Mouse (Mus musculus): ENCODE results near the gene Ncoa6. TPM values are rescaled to one million over a fixed set of nuclear protein-coding genes. Genes with fewer than 3 reads are reported as not detected.
"Not testable (repeated sequence)": the region's sequence is repeated elsewhere in the genome, so short reads cannot be mapped to it uniquely, and the experiment has no call there.

Gene Ncoa6
- polyA plus RNA-seq, 1 experiment = 11.0 TPM

DNA sequence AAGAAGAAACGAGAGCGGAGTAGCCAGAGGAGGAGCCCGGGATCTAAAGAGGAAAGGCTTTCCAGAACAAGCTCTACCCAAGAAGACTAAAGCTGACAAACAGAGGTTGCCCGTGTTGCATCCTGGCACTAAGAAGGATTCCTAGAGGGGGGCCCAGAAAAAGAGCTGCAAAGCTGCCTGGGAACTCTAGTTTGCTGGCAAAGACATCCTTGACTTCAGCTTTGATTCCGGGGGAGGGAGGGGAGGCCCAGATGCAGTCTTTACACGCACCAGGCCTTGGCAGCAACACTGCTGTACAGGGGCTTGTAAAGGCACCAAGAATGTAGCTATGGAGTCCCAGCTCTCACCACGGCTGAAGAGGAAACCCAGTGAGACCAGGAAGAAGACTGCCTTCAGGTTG is 20.1 kb downstream of the Ncoa6 start:
- Histone ChIP-seq H3K79me2 (ENCODE audit: control insufficient read depth, insufficient read depth) (peaks cover 44% of the 10 kb centered on the region), H3K4me3 (no peak overlapping the region), H3K4me2 (ENCODE audit: low read depth) (no peak overlapping the region), H3ac (ENCODE audit: control insufficient read depth, insufficient read length) (no peak overlapping the region), H3K36me3 (ENCODE audit: control insufficient read depth, insufficient read depth) (no peaks in the 10 kb centered on the region), H3K27me3 (ENCODE audit: control insufficient read depth, insufficient read depth, insufficient read length) (no peaks in the 10 kb centered on the region)
- TF ChIP-seq POLR2A (IDR thresholded peaks at IDR 0.05; ENCODE audit: insufficient read length, low read depth) (no peak), REST (IDR thresholded peaks at IDR 0.05; ENCODE audit: insufficient read depth, insufficient read length) (no peak)

DNA sequence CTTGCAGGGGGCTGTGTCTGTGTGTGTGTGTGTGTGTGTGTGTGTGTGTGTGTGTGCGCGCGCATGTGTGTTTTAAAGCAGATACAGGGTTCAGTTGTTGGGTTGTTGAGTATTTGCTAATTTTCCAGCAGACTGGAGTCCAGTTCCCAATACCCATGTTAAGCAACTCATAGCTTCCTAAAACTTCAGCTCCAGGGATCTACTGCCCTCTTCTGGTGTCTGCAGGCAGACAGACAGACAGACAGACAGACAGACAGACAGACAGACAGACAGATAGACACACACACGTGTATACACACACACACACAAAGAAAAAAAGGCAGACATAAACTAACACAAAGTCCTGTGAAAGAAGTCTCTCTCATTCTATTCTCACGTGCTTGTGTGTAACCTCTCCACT is 22.4 kb downstream of the Ncoa6 start:
- Histone ChIP-seq H3K36me3 (ENCODE audit: control insufficient read depth, insufficient read depth) (no peaks in the 10 kb centered on the region), H3K4me2 (ENCODE audit: low read depth) (no peak overlapping the region), H3ac (ENCODE audit: control insufficient read depth, insufficient read length) (no peak overlapping the region), H3K4me3 (no peak overlapping the region), H3K79me2 (ENCODE audit: control insufficient read depth, insufficient read depth) (peaks cover 40% of the 10 kb centered on the region), H3K27me3 (ENCODE audit: control insufficient read depth, insufficient read depth, insufficient read length) (no peaks in the 10 kb centered on the region)
- no peak for TF ChIP-seq USF1 (IDR thresholded peaks at IDR 0.05; ENCODE audit: low read depth)
- no peak for TF ChIP-seq E2F4 (IDR thresholded peaks at IDR 0.05; ENCODE audit: insufficient read depth)
- TF ChIP-seq TCF3 (IDR thresholded peaks at IDR 0.05; ENCODE audit: insufficient read length, low read depth) = no peak
- TF ChIP-seq CEBPB (IDR thresholded peaks at IDR 0.05; ENCODE audit: insufficient read depth, poor library complexity, severe bottlenecking) = no peak

DNA sequence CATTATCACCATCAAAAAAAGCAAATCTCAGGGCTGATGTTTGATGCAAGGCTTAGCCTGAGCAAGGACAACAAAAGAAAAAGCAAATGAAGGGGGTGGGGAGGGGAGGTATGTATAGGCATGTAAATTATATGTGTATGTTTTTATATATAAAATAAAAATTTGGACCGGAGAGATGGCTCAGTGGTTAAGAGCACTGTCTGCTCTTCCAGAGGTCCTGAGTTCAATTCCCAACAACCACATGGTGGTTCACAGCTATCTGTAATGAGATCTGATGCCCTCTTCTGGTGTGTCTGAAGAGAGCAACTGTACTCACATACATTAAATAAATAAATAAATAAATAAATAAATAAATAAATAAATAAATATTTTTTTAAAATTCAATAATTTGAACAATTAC is 25.8 kb downstream of the Ncoa6 start:
- peaks cover 56% of the 10 kb centered on the region for H3K79me2 ChIP-seq (ENCODE audit: control insufficient read depth, insufficient read depth)
- not testable (repeated sequence) for H3K36me3 ChIP-seq (ENCODE audit: control insufficient read depth, insufficient read depth); H3ac ChIP-seq (ENCODE audit: control insufficient read depth, insufficient read length); H3K4me3 ChIP-seq; H3K27me3 ChIP-seq (ENCODE audit: control insufficient read depth, insufficient read depth, insufficient read length); H3K4me2 ChIP-seq (ENCODE audit: low read depth)

DNA sequence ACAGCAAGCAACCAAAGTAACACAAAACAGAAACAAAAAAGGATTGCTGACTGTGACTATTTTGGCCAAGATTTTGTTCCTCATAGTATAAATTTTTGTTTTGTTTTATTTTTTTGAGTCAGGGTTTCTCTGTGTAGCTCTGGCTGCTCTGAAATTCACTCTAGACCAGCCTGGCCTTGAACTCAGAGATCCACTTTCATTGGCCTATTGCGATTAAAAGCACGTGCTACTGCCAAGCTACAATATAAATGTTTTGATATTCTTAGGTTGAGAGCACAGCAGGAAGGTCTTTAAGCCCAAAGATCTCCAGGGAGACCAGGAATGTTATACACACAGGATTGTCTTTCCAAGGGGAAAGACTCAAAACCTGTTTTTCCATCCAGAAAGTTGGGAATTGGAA is 30.2 kb downstream of the Ncoa6 start:
- no peaks in the 10 kb centered on the region for H3K36me3 ChIP-seq (ENCODE audit: control insufficient read depth, insufficient read depth)
- H3K79me2 ChIP-seq (ENCODE audit: control insufficient read depth, insufficient read depth) = peaks cover 35% of the 10 kb centered on the region
- no peaks in the 10 kb centered on the region for H3K27me3 ChIP-seq (ENCODE audit: control insufficient read depth, insufficient read depth, insufficient read length)
- H3ac ChIP-seq (ENCODE audit: control insufficient read depth, insufficient read length) = no peak overlapping the region
- H3K4me2 ChIP-seq (ENCODE audit: low read depth) = no peak overlapping the region
- TF ChIP-seq CEBPB (IDR thresholded peaks at IDR 0.05; ENCODE audit: insufficient read depth, poor library complexity, severe bottlenecking) (no peak), USF1 (IDR thresholded peaks at IDR 0.05; ENCODE audit: low read depth) (no peak), MYOD1 (IDR thresholded peaks at IDR 0.05; ENCODE audit: control insufficient read depth in 1 of 3, insufficient read length in 2 of 3, low read depth in 2 of 3) (no peak), REST (IDR thresholded peaks at IDR 0.05; ENCODE audit: insufficient read depth, insufficient read length) (no peak), MAX (IDR thresholded peaks at IDR 0.05; ENCODE audit: low read depth) (no peak), SRF (IDR thresholded peaks at IDR 0.05; ENCODE audit: control insufficient read depth, insufficient read length, low read depth) (no peak), TCF12 (IDR thresholded peaks at IDR 0.05; ENCODE audit: insufficient read depth, poor library complexity, severe bottlenecking) (no peak), MYOG (IDR thresholded peaks at IDR 0.05; ENCODE audit: control insufficient read depth in 1 of 3, insufficient read depth in 1 of 3, insufficient read length in 2 of 3, low read depth in 2 of 3) (no peak), POLR2A (IDR thresholded peaks at IDR 0.05; ENCODE audit: insufficient read length, low read depth) (no peak), E2F4 (IDR thresholded peaks at IDR 0.05; ENCODE audit: insufficient read depth) (no peak), POLR2AphosphoS2 (IDR thresholded peaks at IDR 0.05; ENCODE audit: insufficient read length, low read depth) (no peak), TCF3 (IDR thresholded peaks at IDR 0.05; ENCODE audit: insufficient read length, low read depth) (no peak)
- H3K4me3 ChIP-seq = no peak overlapping the region

DNA sequence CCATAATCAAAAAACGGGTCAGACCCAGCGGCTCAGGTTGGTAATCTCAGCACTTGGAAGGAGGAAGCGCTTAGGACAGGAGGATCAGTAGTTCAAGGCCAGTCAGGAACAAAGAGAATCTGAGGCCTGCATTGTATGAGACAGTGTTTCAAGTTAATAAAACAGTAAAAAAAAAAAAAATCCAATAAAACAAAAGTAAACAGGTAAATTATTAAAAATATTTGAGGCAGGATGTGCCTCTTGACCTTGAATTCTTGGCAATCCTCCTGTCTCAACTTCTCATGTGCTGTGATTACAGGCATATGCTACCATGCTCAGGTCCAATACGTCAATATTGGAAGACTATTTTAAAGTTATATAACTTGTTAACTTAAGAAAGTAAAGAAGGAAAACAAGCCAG is 30.8 kb downstream of the Ncoa6 start:
- Histone ChIP-seq H3K79me2 (ENCODE audit: control insufficient read depth, insufficient read depth) (peaks cover 34% of the 10 kb centered on the region), H3ac (ENCODE audit: control insufficient read depth, insufficient read length) (no peak overlapping the region), H3K4me3 (no peak overlapping the region), H3K4me2 (ENCODE audit: low read depth) (no peak overlapping the region), H3K36me3 (ENCODE audit: control insufficient read depth, insufficient read depth) (peaks cover 2% of the 10 kb centered on the region), H3K27me3 (ENCODE audit: control insufficient read depth, insufficient read depth, insufficient read length) (no peaks in the 10 kb centered on the region)
- no peak for TF ChIP-seq USF1 (IDR thresholded peaks at IDR 0.05; ENCODE audit: low read depth)
- no peak for TF ChIP-seq REST (IDR thresholded peaks at IDR 0.05; ENCODE audit: insufficient read depth, insufficient read length)
- TF ChIP-seq CEBPB (IDR thresholded peaks at IDR 0.05; ENCODE audit: insufficient read depth, poor library complexity, severe bottlenecking) = no peak
- TF ChIP-seq POLR2AphosphoS2 (IDR thresholded peaks at IDR 0.05; ENCODE audit: insufficient read length, low read depth) = no peak
- TF ChIP-seq POLR2A (IDR thresholded peaks at IDR 0.05; ENCODE audit: insufficient read length, low read depth) = no peak
- TF ChIP-seq MYOD1 (IDR thresholded peaks at IDR 0.05; ENCODE audit: control insufficient read depth in 1 of 3, insufficient read length in 2 of 3, low read depth in 2 of 3) = no peak
- no peak for TF ChIP-seq MAX (IDR thresholded peaks at IDR 0.05; ENCODE audit: low read depth)
- no peak for TF ChIP-seq E2F4 (IDR thresholded peaks at IDR 0.05; ENCODE audit: insufficient read depth)
- no peak for TF ChIP-seq TCF12 (IDR thresholded peaks at IDR 0.05; ENCODE audit: insufficient read depth, poor library complexity, severe bottlenecking)

DNA sequence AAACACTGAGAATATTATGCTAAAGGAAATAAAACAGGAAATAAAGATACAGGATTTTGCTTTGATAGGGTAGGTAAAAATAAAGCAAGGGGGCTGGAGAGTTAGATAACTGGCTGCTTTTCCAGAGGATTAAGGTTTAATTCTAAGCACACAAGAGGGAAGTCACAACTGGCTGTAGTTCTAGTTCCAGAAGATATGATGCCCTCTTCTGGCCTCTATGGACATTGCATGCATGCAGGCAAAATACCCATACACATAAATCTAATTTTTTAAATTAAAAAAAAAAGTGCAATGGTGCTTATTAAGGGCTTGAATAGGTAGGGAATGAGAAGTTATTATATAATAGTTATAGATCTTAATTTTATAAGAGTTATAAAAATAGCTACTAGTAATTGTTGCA is 37.2 kb downstream of the Ncoa6 start:
- H3K27me3 ChIP-seq (ENCODE audit: control insufficient read depth, insufficient read depth, insufficient read length) = no peaks in the 10 kb centered on the region
- peaks cover 46% of the 10 kb centered on the region for H3K36me3 ChIP-seq (ENCODE audit: control insufficient read depth, insufficient read depth)
- no peak overlapping the region for H3K4me3 ChIP-seq
- no peaks in the 10 kb centered on the region for H3K79me2 ChIP-seq (ENCODE audit: control insufficient read depth, insufficient read depth)
- H3K4me2 ChIP-seq (ENCODE audit: low read depth) = no peak overlapping the region
- TF ChIP-seq MYOD1 (IDR thresholded peaks at IDR 0.05; ENCODE audit: control insufficient read depth in 1 of 3, insufficient read length in 2 of 3, low read depth in 2 of 3) = no peak
- no peak for TF ChIP-seq REST (IDR thresholded peaks at IDR 0.05; ENCODE audit: insufficient read depth, insufficient read length)
- no peak for TF ChIP-seq SRF (IDR thresholded peaks at IDR 0.05; ENCODE audit: control insufficient read depth, insufficient read length, low read depth)
- TF ChIP-seq POLR2AphosphoS2 (IDR thresholded peaks at IDR 0.05; ENCODE audit: insufficient read length, low read depth) = no peak
- TF ChIP-seq TCF12 (IDR thresholded peaks at IDR 0.05; ENCODE audit: insufficient read depth, poor library complexity, severe bottlenecking) = no peak
- TF ChIP-seq TCF3 (IDR thresholded peaks at IDR 0.05; ENCODE audit: insufficient read length, low read depth) = no peak
- no peak for TF ChIP-seq MAX (IDR thresholded peaks at IDR 0.05; ENCODE audit: low read depth)
- TF ChIP-seq E2F4 (IDR thresholded peaks at IDR 0.05; ENCODE audit: insufficient read depth) = no peak
- no peak for TF ChIP-seq POLR2A (IDR thresholded peaks at IDR 0.05; ENCODE audit: insufficient read length, low read depth)
- no peak for TF ChIP-seq MYOG (IDR thresholded peaks at IDR 0.05; ENCODE audit: control insufficient read depth in 1 of 3, insufficient read depth in 1 of 3, insufficient read length in 2 of 3, low read depth in 2 of 3)
- no peak for TF ChIP-seq CEBPB (IDR thresholded peaks at IDR 0.05; ENCODE audit: insufficient read depth, poor library complexity, severe bottlenecking)
- no peak for TF ChIP-seq USF1 (IDR thresholded peaks at IDR 0.05; ENCODE audit: low read depth)
- H3ac ChIP-seq (ENCODE audit: control insufficient read depth, insufficient read length) = no peak overlapping the region

All from myocyte (in vitro differentiated cells).